Mouse (Mus musculus): ENCODE measurements at regions not wholly inside any gene's neighbourhood (a gene's known extent, or its start where the extent isn't known, plus 50 kb on each side); places are given as distances from the start of the nearest gene placed in this dataset.

DNA sequence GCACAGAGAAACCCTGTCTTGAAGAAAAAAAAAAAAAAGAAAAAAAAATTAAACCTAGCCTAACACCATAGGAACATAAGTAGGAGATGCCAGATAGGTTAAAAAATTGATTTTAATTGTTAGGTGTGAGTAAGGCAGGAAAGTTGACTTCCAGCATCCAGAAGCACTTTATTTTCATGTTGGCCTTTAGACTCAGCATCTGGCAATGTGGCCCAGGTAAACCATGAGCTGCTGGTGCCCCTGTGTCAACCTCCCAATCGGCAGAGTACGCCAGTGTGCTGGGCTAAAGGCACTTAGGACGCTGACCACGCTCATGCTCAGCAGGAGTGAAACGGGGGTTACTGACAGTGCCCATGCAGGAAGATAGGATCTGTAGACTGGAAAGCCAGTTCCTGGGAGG, 152.8 kb upstream of the Otx2 start:
- TF ChIP-seq CTCF (IDR thresholded peaks at IDR 0.05; ENCODE audit: low read depth, low read length) (no peak), POLR2AphosphoS5 (IDR thresholded peaks at IDR 0.05; ENCODE audit: insufficient replicate concordance, low read depth, low read length) (no peak), GATA1 (IDR thresholded peaks at IDR 0.05; ENCODE audit: borderline replicate concordance, low read length) (no peak)
